Mouse (Mus musculus): ENCODE data around the gene Gtf2ird1.

Gene Gtf2ird1

DNA sequence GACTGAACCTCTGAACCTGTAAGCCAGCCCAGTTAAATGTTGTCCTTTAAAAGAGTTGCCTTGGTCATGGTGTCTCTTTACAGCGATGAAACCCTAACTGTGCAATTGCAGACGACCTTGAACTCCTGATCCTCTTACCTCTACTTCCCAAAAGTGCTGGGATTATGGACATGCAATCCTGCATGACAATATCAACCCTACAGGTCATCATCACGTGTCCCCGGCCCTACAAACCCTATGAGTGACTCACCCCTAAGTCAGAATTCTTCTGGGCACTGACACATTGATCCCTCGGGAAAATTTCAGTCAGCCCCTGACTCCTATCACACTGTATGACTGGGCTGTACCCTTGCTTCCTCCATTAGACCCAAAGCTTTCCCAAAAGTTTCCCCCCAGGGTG lies 48.4 kb downstream of the Gtf2ird1 start:
- Histone ChIP-seq H3K4me3 (replicated peaks; ENCODE audit: low read length) (no peak overlapping the region), H3K9me3 (ENCODE audit: low read length) (no peaks in the 10 kb centered on the region), H3K4me1 (replicated peaks; ENCODE audit: low read depth, low read length) (peaks cover 48% of the 10 kb centered on the region), H3K36me3 (ENCODE audit: insufficient read depth, low read length) (peaks cover 86% of the 10 kb centered on the region), H3K27me3 (ENCODE audit: insufficient read depth, low read length) (no peaks in the 10 kb centered on the region)
- TF ChIP-seq NANOG (IDR thresholded peaks at IDR 0.05; ENCODE audit: borderline replicate concordance, low read length) = no peak
- TF ChIP-seq CTCF (conservative IDR thresholded peaks at IDR 0.05; ENCODE audit: low read length) = no peak
- TF ChIP-seq POU5F1 (IDR thresholded peaks at IDR 0.05; ENCODE audit: borderline replicate concordance, low read length) = no peak

- H3K4me1 ChIP-seq (replicated peaks; ENCODE audit: low read depth, low read length) = peaks cover 25% of the 10 kb centered on the region
These were observed 54.7 kb downstream of the Gtf2ird1 start for GRCm38 (mm10) chr5:134401841-134402240.

DNA sequence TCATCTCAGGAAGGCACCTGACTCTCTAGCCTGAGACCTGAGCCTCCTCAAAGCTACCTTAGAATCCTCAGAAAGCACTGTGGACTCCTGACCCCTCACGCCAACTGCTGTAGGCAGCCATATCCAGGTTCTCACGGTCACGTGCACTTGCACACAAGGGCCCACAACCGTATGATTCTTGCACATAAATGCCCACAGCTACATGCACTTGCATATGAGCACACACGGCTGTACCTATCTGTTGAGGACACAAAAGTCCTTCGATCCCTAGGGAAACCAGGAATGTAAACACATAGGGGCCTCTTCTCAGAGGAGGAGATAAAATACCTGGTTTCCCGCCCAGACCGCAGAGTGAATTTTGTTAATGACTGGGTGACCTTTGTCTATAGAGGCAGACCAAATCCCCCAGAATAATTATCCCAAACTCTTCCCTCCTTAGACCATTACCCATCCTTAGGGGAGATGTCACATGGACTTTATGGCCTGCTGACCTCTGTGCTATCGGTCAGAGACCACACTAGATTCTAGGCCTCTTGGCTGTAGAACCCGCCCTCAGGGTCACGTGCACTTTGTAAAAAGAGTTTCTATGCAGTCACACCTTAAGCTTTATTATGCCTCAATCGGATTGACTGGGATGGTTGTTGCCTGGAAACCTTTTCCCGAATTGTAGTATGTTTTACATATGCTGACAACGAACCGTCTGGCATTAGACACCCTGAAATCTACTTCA lies 58.9 kb downstream of the Gtf2ird1 start:
- no peak overlapping the region for H3K4me3 ChIP-seq (replicated peaks; ENCODE audit: low read length)
- H3K27me3 ChIP-seq (ENCODE audit: insufficient read depth, low read length) = no peaks in the 10 kb centered on the region
- TF ChIP-seq CTCF (conservative IDR thresholded peaks at IDR 0.05; ENCODE audit: low read length) (no peak), POU5F1 (IDR thresholded peaks at IDR 0.05; ENCODE audit: borderline replicate concordance, low read length) (no peak), NANOG (IDR thresholded peaks at IDR 0.05; ENCODE audit: borderline replicate concordance, low read length) (no peak)
- peaks cover 17% of the 10 kb centered on the region for H3K9me3 ChIP-seq (ENCODE audit: low read length)
- peaks cover 99% of the 10 kb centered on the region for H3K36me3 ChIP-seq (ENCODE audit: insufficient read depth, low read length)
- H3K4me1 ChIP-seq (replicated peaks; ENCODE audit: low read depth, low read length) = peaks cover 50% of the 10 kb centered on the region

More at GRCm38 (mm10) chr5:134401841-134402240, 54.7 kb downstream of the Gtf2ird1 start:
- no peaks in the 10 kb centered on the region for H3K27me3 ChIP-seq (ENCODE audit: insufficient read depth, low read length)
- no peak for TF ChIP-seq CTCF (conservative IDR thresholded peaks at IDR 0.05; ENCODE audit: low read length)
- TF ChIP-seq NANOG (IDR thresholded peaks at IDR 0.05; ENCODE audit: borderline replicate concordance, low read length) = no peak
- TF ChIP-seq POU5F1 (IDR thresholded peaks at IDR 0.05; ENCODE audit: borderline replicate concordance, low read length) = no peak
- H3K9me3 ChIP-seq (ENCODE audit: low read length) = 0 out of 2 replicates have a peak, but pooled peaks cover under 1% of the 10 kb centered on the region
- H3K4me3 ChIP-seq (replicated peaks; ENCODE audit: low read length) = no peak overlapping the region
- peaks cover 99% of the 10 kb centered on the region for H3K36me3 ChIP-seq (ENCODE audit: insufficient read depth, low read length)

DNA sequence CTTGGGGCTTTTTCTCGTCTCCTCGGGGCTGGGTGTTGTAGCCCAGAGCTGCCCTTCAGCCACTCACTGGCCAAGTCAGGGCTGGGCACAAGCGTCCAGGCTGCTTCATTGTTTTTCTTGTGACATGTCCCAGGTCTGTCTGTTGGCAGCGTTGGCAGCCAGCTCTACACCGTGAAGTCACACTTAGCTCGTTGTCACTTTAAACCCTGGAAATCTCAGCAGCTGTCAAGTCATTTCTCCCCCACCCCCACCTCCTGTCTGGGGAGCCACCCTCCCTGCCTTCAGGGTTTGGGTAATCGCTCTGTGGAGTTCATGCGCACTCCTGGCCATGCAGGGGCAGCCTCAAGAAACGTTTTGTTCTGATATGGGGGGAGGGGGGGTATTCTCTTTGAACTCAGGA lies 60.0 kb downstream of the Gtf2ird1 start:
- peaks cover 41% of the 10 kb centered on the region for H3K4me1 ChIP-seq (replicated peaks; ENCODE audit: low read depth, low read length)
- no peak for TF ChIP-seq NANOG (IDR thresholded peaks at IDR 0.05; ENCODE audit: borderline replicate concordance, low read length)
- peaks cover 17% of the 10 kb centered on the region for H3K9me3 ChIP-seq (ENCODE audit: low read length)
- no peak overlapping the region for H3K4me3 ChIP-seq (replicated peaks; ENCODE audit: low read length)
- H3K36me3 ChIP-seq (ENCODE audit: insufficient read depth, low read length) = peaks cover 99% of the 10 kb centered on the region
- no peaks in the 10 kb centered on the region for H3K27me3 ChIP-seq (ENCODE audit: insufficient read depth, low read length)

GRCm38 (mm10) chr5:134394624-134395023 lies 61.9 kb downstream of the Gtf2ird1 start:
- TF ChIP-seq CTCF (conservative IDR thresholded peaks at IDR 0.05; ENCODE audit: low read length) = no peak
- no peak for TF ChIP-seq POU5F1 (IDR thresholded peaks at IDR 0.05; ENCODE audit: borderline replicate concordance, low read length)
- TF ChIP-seq NANOG (IDR thresholded peaks at IDR 0.05; ENCODE audit: borderline replicate concordance, low read length) = no peak
- H3K4me3 ChIP-seq (replicated peaks; ENCODE audit: low read length) = no peak overlapping the region; the same call in 1 of the 2 replicates
- H3K4me1 ChIP-seq (replicated peaks; ENCODE audit: low read depth, low read length) = peaks cover 41% of the 10 kb centered on the region
- H3K36me3 ChIP-seq (ENCODE audit: insufficient read depth, low read length) = peaks cover 100% of the 10 kb centered on the region
- H3K9me3 ChIP-seq (ENCODE audit: low read length) = peaks cover 17% of the 10 kb centered on the region
- no peaks in the 10 kb centered on the region for H3K27me3 ChIP-seq (ENCODE audit: insufficient read depth, low read length)

DNA sequence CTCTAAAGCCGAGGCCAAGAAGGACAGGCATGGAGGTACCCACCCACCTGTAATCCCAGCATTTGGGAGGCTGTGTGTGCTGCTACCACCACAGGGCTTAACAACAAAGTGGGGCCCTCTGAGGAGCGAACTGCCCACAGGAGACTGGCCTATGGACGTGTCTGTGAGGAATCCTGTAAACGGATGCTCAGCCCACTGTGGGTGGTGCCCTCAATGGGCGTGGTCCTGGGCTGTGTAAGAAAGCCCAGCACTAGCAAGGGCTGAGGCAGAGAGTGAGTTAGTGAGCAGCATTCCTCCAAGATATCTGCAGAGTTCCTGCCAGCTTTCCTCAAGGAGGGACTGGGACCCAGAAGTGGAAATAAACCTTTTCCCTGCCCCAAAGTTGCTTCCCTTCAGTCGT lies 62.9 kb downstream of the Gtf2ird1 start:
- H3K4me3 ChIP-seq (replicated peaks; ENCODE audit: low read length) = peak overlapping the region; percentile 17; the same call in 1 of the 2 replicates
- peaks cover 23% of the 10 kb centered on the region for H3K9me3 ChIP-seq (ENCODE audit: low read length)
- H3K27me3 ChIP-seq (ENCODE audit: insufficient read depth, low read length) = no peaks in the 10 kb centered on the region
- H3K36me3 ChIP-seq (ENCODE audit: insufficient read depth, low read length) = peaks cover 100% of the 10 kb centered on the region
- peaks cover 41% of the 10 kb centered on the region for H3K4me1 ChIP-seq (replicated peaks; ENCODE audit: low read depth, low read length)
- no peak for TF ChIP-seq POU5F1 (IDR thresholded peaks at IDR 0.05; ENCODE audit: borderline replicate concordance, low read length)
- TF ChIP-seq NANOG (IDR thresholded peaks at IDR 0.05; ENCODE audit: borderline replicate concordance, low read length) = no peak
- no peak for TF ChIP-seq CTCF (conservative IDR thresholded peaks at IDR 0.05; ENCODE audit: low read length)

- no peak for TF ChIP-seq NANOG (IDR thresholded peaks at IDR 0.05; ENCODE audit: borderline replicate concordance, low read length)
- peak; percentile 98 for TF ChIP-seq CTCF (conservative IDR thresholded peaks at IDR 0.05; ENCODE audit: low read length)
- Histone ChIP-seq H3K9me3 (ENCODE audit: low read length) (peaks cover 7% of the 10 kb centered on the region), H3K27me3 (ENCODE audit: insufficient read depth, low read length) (no peaks in the 10 kb centered on the region), H3K4me1 (replicated peaks; ENCODE audit: low read depth, low read length) (peaks cover 54% of the 10 kb centered on the region), H3K4me3 (replicated peaks; ENCODE audit: low read length) (no peak overlapping the region), H3K36me3 (ENCODE audit: insufficient read depth, low read length) (peaks cover 82% of the 10 kb centered on the region)
These were observed 71.4 kb downstream of the Gtf2ird1 start for GRCm38 (mm10) chr5:134385106-134385505.

DNA sequence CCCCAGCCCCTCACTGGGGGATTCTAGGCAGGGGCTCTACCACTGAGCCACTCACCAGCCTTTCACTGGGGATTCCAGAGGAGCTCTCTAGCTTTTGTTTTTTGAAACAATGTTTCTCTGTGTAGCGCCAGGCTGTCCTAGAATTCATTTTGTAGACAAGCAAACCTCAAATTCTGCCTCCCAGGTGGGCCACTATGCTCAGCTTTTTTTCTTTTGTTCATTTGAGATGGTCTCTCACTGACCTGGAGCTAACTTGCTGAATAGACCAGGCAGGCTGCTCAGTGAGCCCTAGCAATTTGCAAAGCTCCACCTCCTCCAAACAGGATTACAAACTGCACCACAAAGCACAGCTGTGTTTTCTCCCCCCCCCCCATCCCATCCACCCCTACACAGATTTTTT lies 81.3 kb downstream of the Gtf2ird1 start:
- Histone ChIP-seq H3K27me3 (ENCODE audit: insufficient read depth, low read length) (no peaks in the 10 kb centered on the region), H3K4me1 (replicated peaks; ENCODE audit: low read depth, low read length) (peaks cover 51% of the 10 kb centered on the region), H3K4me3 (replicated peaks; ENCODE audit: low read length) (no peak overlapping the region), H3K36me3 (ENCODE audit: insufficient read depth, low read length) (peaks cover 64% of the 10 kb centered on the region), H3K9me3 (ENCODE audit: low read length) (no peaks in the 10 kb centered on the region)
- TF ChIP-seq CTCF (conservative IDR thresholded peaks at IDR 0.05; ENCODE audit: low read length) (no peak), POU5F1 (IDR thresholded peaks at IDR 0.05; ENCODE audit: borderline replicate concordance, low read length) (no peak), NANOG (IDR thresholded peaks at IDR 0.05; ENCODE audit: borderline replicate concordance, low read length) (no peak)

GRCm38 (mm10) chr5:134374546-134374945 lies 82.0 kb downstream of the Gtf2ird1 start:
- no peaks in the 10 kb centered on the region for H3K9me3 ChIP-seq (ENCODE audit: low read length)
- peaks cover 71% of the 10 kb centered on the region for H3K36me3 ChIP-seq (ENCODE audit: insufficient read depth, low read length)
- no peak overlapping the region for H3K4me3 ChIP-seq (replicated peaks; ENCODE audit: low read length)
- TF ChIP-seq CTCF (conservative IDR thresholded peaks at IDR 0.05; ENCODE audit: low read length) = no peak
- TF ChIP-seq NANOG (IDR thresholded peaks at IDR 0.05; ENCODE audit: borderline replicate concordance, low read length) = no peak
- no peak for TF ChIP-seq POU5F1 (IDR thresholded peaks at IDR 0.05; ENCODE audit: borderline replicate concordance, low read length)
- H3K4me1 ChIP-seq (replicated peaks; ENCODE audit: low read depth, low read length) = peaks cover 54% of the 10 kb centered on the region
- H3K27me3 ChIP-seq (ENCODE audit: insufficient read depth, low read length) = no peaks in the 10 kb centered on the region
